Mouse (Mus musculus) cerebellum, adult (tissue): Measurements from ENCODE around the gene Dmrtb1.

Experiments
- ATAC-seq: cut with Nextera tagmentation; 2 replicates; pipeline ENCODE4 v1.9.2; 2017; ENCODE audit warnings: mild to moderate bottlenecking, moderate library complexity, mixed read lengths; ENCODE audit not compliant: insufficient number of reproducible peaks, low FRiP score, low TSS enrichment

Dmrtb1 gene

GRCm38 (mm10) chr4:107684130-107684529 is at the start of gene Dmrtb1:
Gene Dmrtb1, minus strand, starts transcription at chr4:107684230.
- no peak for ATAC-seq

- ATAC-seq, result no peak
Measured at GRCm38 (mm10) chr4:107733603-107734002, 49.6 kb upstream of the Dmrtb1 start.

- no peak for ATAC-seq
Measured at GRCm38 (mm10) chr4:107732624-107733023, 48.6 kb upstream of the Dmrtb1 start.

GRCm38 (mm10) chr4:107732182-107732581 is 48.2 kb upstream of the Dmrtb1 start:
- no peak for ATAC-seq

- no peak for ATAC-seq
Measured at GRCm38 (mm10) chr4:107731088-107731465, 47.0 kb upstream of the Dmrtb1 start.

- no peak for ATAC-seq
Measured at GRCm38 (mm10) chr4:107730391-107731087, 46.5 kb upstream of the Dmrtb1 start.

- ATAC-seq, result no peak
Measured at GRCm38 (mm10) chr4:107725432-107725831, 41.4 kb upstream of the Dmrtb1 start.

GRCm38 (mm10) chr4:107720043-107720830 is 36.2 kb upstream of the Dmrtb1 start:
- no peak for ATAC-seq

GRCm38 (mm10) chr4:107719161-107719560 is 35.1 kb upstream of the Dmrtb1 start:
- no peak for ATAC-seq

- no peak for ATAC-seq
Measured at GRCm38 (mm10) chr4:107718720-107719119, 34.7 kb upstream of the Dmrtb1 start.

- no peak for ATAC-seq
Measured at GRCm38 (mm10) chr4:107717718-107718313, 33.8 kb upstream of the Dmrtb1 start.

- no peak for ATAC-seq
Measured at GRCm38 (mm10) chr4:107716754-107717299, 32.8 kb upstream of the Dmrtb1 start.

- ATAC-seq, result no peak
Measured at GRCm38 (mm10) chr4:107706884-107707283, 22.9 kb upstream of the Dmrtb1 start.

- ATAC-seq, result no peak
Measured at GRCm38 (mm10) chr4:107704185-107704584, 20.2 kb upstream of the Dmrtb1 start.

- ATAC-seq, result no peak
Measured at GRCm38 (mm10) chr4:107701679-107702078, 17.6 kb upstream of the Dmrtb1 start.

- ATAC-seq, result no peak
Measured at GRCm38 (mm10) chr4:107701116-107701515, 17.1 kb upstream of the Dmrtb1 start.

- ATAC-seq, result no peak
Measured at GRCm38 (mm10) chr4:107699271-107699670, 15.2 kb upstream of the Dmrtb1 start.

- ATAC-seq, result no peak
Measured at GRCm38 (mm10) chr4:107693816-107694215, 9.8 kb upstream of the Dmrtb1 start.

GRCm38 (mm10) chr4:107688213-107688612 is 4.2 kb upstream of the Dmrtb1 start:
- no peak for ATAC-seq

- ATAC-seq, result no peak
Measured at GRCm38 (mm10) chr4:107687127-107687526, 3.1 kb upstream of the Dmrtb1 start.
